ENCODE assay signal across 21 mouse cellular contexts in genomic region chr6:84751409-84751808, GRCm38 (mm10).
"Had no signal": no experiment of that assay in that cellular context is flagged by ENCODE, and none has a peak within 500 bp of the region (broad histone marks: within the 10 kb centered on the region; RNA-seq: fewer than 3 reads in every experiment).

No protein-coding gene starts in this region.

- H3K9ac ChIP-seq: liver, embryonic 13.5 days; lung, embryonic 14.5 days; midbrain, embryonic 13.5 days; neural tube, embryonic 13.5 days; stomach, embryonic 15.5 days had no signal

- DNase-seq: kidney, adult 11 months; kidney, adult 8-10 months; kidney, postnatal 14 days; kidney, postnatal 4 days; layer of hippocampus, adult 9-11 months; liver, embryonic 13.5 days; lung, embryonic 14.5 days; retina, postnatal 1 day; right cerebral cortex, postnatal 25 days; spleen, adult 18-20 months; thymus, postnatal 36 days had no signal

- H3K4me1 ChIP-seq: stomach, embryonic 15.5 days had no signal

- H3K4me3 ChIP-seq: layer of hippocampus, adult 2 months; left cerebral cortex, adult 2 months; liver, embryonic 13.5 days; megakaryocyte, embryonic 14.5 days; midbrain, embryonic 10.5 days; midbrain, embryonic 13.5 days; myocyte; neural tube, embryonic 13.5 days; stomach, embryonic 15.5 days had no signal

- ATAC-seq: lung, postnatal 0 days; midbrain, embryonic 13.5 days; midbrain, embryonic 16.5 days had no signal

- H3K36me3 ChIP-seq: liver, embryonic 13.5 days; midbrain, embryonic 10.5 days; midbrain, embryonic 13.5 days; neural tube, embryonic 13.5 days; stomach, embryonic 15.5 days had no signal

- H3K27me3 ChIP-seq: liver, embryonic 13.5 days; midbrain, embryonic 13.5 days; neural tube, embryonic 13.5 days; stomach, embryonic 15.5 days had no signal

- H3K9me3 ChIP-seq: liver, embryonic 13.5 days; megakaryocyte, embryonic 14.5 days; midbrain, embryonic 10.5 days; midbrain, embryonic 13.5 days; neural tube, embryonic 13.5 days; stomach, embryonic 15.5 days had no signal

- H3K4me2 ChIP-seq: liver, embryonic 13.5 days; lung, embryonic 14.5 days; midbrain, embryonic 13.5 days; neural tube, embryonic 13.5 days; stomach, embryonic 15.5 days had no signal

- H3K27ac ChIP-seq: layer of hippocampus, adult 2 months; left cerebral cortex, adult 2 months; liver, embryonic 13.5 days; midbrain, embryonic 10.5 days; midbrain, embryonic 13.5 days; neural tube, embryonic 13.5 days; stomach, embryonic 15.5 days had no signal
